Mouse (Mus musculus) cerebellum, adult 11 months (tissue): ENCODE data around the gene Krt80.

Experiments
- DNase-seq: peaks from one replicate; pipeline ENCODE4 v3.0.0; 2022

Krt80 gene

DNA sequence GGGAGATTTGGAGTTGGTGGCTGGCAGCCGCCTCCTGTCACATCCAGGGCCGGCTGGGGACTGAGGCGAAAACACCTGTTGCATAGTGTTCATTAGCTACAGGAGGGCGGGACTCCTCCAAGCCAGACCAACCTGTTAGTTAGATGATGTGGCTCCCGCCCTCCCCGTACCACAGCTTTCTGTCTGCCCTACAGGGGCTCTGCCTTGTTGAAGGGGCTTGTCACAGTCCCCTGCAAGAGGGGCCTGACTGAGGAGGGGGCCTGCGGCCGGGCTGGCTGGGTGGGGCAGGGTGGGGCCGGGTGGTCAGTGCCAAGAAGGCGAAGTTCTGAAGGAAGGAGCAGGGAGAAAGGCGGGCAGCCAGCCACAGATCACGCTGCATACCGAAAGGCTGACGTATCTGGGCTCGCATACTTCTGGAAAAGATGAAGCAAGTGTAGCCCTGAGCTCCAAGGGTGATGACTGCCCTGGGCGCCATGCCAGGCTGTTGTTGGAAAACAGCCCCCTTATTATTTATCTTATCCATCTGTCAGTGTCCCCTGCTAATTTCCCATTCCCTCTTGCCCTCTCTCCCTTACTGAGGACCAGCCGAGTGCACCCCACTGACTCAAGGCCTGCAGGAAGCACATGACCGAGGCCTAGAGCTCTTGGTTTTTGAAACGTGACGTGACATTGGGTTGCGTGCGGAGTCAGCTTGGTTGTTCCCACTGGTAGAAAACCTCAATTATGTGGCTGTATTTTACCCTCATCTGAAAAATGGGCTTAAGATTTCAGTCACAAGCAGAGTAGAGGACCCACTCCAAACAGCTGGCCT lies at the start of gene Krt80:
TSS of gene Krt80 (minus strand) at position 62 of the 811 bp plus-strand sequence.
- DNase-seq: no peak

DNA sequence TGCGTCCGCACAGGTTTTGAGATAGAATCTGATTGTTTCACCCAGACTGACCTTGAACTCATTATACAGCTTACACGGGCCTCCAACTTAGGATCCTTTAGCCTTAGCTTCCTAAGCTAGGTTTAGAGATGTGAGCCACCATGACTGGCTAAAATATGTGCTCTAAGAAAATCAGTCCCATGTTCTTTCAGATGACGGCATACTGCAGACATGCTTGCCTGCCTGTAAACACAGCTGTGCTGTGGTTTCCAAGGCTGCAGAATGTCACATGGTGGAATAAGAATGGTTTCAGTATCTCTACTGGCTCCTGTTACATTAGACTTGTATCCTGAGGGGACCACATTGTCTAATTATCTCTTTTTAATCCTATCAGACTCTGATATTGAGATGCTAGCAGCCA lies 49.0 kb upstream of the Krt80 start:
- DNase-seq: no peak

DNA sequence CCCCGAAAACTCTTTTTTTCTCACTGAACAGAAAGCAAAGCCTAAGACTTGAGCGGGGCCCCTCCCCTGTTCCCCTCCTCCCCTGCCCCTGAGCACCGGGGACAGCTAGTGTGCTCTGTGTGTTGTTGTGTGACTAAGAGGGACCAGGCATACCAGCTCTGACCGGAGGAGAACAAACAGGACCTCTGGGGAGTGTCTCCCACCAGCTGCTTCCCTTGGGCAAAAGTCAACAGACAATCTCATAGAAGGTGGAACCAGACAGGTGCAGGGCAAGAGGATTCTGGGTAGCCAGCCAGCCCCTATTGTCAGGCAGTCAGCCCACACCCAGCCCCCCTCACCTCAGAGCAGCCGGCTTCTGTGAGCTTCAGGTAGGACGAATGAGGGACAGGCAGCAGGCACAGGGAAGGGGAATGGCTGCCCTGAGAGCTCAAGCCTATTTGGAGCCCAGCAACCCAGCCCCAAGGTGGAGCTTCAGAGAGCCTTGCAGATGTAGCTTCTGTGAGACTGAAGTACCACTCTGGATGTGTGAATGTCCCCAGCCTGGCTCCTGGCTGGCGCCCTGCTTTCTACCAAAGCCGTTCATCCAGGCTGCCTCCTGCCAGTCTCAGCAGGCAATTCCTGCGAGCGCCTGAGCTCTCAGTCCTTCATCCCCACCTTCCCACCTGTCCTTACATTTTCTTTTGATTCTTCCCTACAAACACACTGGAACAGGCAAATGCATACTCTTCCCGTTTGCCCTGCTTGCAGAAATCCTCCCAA lies 45.0 kb upstream of the Krt80 start:
- peak; percentile 22 for DNase-seq

DNA sequence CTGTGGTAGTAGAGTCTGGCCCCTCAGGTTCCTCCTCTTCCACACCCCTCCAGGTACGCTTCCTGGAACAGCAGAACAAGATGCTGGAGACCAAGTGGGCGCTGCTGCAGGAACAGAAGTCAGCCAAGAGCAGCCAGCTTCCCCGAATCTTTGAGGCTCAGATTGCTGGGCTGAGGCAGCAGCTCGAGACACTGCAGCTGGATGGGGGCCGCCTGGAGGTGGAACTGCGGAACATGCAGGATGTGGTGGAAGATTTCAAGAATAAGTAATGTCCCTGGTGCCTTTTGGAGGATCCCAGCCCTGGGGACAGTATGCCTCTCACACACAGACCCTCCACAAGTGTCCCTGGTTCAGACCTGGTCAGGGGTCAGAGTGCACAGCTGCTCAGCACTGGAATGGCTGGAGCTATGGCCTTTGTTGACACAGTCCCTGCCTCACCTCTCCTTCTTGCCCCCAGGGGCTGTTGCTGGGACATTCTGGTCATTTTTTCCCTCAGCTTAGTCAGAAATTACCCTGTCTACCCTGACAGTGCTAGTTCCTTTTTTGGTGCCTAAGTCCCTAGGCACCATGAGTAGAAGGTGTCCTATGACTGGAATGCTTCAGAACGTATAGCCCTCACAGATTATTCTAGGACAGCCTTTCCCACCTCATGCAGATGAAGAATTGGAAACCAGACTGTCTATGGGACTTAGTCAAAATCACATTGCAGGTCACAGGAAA lies 44.1 kb upstream of the Krt80 start:
- DNase-seq: no peak

DNA sequence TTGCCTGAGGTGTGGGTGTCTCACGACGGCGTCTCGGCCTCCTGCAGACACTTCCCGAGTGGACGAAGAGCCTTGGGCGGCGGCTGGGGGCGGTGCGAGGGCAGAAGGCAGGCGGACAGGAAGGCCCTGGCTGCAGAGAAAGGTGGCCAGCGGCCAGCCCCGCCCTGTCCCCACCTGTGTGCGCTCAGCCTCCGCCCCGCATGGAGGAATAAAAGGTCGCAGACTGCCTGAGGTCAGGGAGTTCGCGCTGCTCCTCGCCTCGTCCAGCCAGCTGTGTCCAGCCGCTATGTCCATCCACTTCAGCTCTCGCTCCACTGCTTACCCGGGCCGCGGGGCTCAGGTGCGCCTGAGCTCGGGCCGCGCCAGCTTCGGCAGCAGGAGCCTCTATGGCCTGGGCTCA lies 42.2 kb upstream of the Krt80 start:
- no peak for DNase-seq

DNA sequence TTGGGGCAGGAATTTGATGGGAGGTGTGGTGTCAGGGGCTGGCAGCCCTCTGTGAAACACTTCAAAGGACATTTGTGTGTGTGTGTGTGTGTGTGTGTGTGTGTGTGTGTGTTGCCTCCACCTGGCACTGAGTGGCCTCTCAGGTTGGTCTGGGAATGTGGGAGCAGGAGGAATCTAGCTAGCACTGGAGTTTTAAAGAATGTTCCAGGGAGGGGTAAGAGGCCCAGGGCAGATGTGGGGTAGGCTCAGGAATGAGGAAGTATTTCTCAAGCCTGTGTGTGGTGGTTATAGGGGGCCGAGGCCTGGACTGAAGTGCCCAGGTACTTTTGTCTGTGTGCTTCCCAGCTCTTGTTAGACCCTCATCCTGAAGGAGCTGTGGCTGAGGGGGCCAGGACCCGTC lies 40.8 kb upstream of the Krt80 start, which contains the start of gene Krt7:
TSS of gene Krt7 (plus strand) at position 269 of the 400 bp plus-strand sequence.
- no peak for DNase-seq

DNA sequence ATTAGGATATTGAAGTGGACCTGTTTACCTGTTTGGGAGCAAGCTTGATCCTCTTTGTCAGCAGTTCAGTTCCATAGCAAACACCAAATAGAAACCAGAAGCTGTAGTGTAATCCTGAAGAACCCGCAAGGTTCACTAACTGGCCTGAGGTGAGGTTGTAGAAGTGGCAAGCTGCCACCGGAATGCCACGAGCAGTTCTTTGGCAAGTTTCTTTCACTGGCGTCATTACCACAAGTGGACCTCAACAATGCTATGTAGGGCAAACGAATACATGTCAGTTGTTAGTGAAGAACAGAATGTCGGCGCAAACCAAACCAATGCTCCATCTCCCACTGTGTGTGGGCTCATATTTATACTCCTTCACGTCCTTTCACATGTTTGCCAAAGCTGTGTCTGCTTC lies 28.3 kb upstream of the Krt80 start:
- DNase-seq: no peak

DNA sequence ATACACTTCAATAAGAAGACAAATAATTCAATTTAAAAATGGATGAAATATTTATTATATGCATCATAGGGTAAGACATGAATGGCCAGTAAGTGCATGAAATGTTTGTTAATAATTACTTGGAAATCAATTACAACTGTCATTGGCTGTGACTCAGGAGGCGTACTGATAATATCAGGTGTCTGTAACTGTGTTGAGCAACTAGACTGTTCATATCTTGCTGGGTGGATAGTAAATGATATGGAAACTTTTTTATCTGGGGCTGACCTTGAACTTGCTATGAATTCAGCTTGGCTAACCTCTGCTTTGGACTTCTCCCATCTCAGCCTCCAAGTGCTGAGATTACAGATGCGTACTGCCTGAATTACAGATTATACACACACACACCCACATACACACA lies 27.7 kb upstream of the Krt80 start:
- DNase-seq: no peak

DNA sequence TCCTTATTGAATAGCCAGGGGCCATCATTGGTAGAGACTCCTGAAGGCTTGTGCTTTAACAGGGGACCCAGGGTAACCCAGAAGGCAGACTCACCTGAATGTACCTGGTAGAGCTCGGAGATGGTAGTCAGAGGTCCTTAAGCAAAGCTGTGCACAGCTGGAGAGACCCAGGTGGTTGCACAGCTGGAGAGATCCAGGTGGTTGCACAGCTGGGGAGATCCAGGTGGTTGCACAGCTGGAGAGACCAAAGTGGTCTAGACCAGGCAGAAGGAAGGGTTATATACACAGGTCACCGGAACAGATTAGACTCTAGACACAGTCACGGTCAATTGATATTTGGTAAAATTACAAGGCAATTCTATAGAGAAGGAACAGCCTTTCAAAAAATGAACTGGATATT lies 27.0 kb upstream of the Krt80 start:
- DNase-seq: no peak

DNA sequence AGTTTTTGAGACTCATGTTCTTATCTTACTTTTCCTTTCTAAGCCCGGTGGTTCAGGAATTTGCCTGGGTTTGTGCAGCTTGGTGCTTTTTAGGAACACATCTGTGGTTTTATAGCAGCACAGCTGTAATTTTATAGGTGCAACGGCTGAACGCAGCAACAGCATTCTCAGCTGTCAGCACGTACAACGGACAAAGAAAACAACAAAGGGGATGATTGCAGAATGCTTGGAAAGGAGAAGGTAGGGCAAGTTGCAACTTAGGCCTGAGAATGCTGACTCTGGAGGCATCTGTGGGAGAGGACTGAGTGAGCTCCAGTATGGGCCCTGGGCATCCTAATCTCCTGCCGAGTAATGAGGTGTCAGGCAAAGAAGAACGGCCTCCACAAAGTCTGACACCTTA lies 26.5 kb upstream of the Krt80 start:
- no peak for DNase-seq

DNA sequence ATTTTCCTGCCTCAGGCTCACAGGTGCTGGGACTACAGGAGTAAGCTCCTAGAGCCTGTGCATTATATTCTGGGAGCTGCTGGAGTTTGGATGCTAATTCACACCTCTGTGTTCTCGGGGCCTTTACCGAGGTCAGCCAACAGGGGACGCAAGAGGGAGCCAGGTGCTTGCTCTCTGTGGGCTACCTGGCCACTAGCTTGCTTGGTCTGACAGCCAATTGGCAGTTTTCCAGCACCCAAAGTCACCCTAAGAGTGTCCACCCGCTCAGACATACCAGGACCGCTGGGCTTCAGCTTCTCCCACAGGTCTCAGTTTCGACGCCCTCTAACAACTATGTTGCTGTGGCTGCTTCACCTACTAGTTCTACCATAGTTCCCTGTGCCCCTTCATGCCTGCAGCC lies 24.9 kb upstream of the Krt80 start:
- DNase-seq: no peak

DNA sequence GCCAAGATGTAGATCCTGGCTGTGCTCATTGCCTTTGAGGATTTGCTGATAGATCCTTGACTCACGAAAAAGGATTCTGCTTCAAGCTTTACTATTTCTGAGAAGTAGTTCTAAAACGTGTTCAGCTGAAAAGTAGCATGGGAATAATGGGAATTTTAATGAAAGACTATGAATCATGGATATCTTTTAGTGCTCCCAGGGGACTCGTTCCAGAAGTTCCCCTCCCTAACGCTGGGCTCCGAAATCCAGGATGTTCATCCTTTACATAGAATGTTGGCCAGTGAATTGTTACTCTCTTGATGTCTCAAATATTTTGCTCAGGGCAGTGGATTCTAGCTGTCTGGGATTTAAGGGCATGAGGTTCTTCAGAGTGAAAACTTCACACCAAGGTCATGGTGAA lies 22.3 kb upstream of the Krt80 start:
- DNase-seq: no peak

DNA sequence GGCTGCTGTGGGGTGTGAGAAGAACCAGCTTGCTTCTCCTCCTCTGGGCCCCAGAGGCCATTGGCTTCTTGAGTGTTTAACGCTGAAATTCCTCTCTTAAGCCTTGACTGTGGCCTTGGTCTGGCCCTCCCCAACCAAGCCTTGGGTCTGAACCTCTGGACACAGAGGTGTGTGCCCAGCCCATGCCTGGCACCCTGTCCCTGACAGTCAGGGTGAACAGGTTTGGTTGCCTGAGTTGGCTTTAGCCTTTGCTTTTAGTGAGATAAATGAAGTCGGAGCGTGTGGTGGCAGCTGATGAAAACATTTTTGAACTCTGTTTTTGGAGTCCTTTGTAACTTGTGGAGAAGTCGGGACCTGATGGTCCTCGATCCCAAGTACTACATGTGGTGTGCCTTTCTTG lies 20.2 kb upstream of the Krt80 start:
- DNase-seq: no peak

DNA sequence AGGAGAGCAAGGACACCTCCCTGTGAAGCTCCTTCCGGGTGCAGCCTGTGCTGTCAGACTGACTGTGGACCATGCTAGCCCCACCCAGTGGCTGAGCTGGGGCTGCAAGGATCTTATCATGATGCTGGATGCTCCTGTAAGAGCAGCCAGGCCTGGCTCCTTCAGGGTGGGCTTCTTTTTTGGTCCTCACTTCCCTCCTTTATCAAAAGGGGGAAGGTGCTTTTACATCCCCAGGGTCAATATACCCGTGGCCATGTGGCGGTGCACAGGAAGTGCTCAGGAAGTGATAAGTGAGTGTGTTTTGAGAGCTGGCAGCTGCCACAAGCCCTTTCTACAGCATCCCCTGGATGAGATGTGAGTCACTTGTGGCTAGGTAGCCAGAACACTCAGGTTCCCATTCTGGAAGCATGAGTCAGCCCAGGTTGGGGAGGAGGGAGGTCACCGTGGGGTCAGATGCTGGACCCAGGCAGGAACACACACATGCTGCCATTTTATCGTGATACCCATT lies 18.1 kb upstream of the Krt80 start:
- no peak for DNase-seq

DNA sequence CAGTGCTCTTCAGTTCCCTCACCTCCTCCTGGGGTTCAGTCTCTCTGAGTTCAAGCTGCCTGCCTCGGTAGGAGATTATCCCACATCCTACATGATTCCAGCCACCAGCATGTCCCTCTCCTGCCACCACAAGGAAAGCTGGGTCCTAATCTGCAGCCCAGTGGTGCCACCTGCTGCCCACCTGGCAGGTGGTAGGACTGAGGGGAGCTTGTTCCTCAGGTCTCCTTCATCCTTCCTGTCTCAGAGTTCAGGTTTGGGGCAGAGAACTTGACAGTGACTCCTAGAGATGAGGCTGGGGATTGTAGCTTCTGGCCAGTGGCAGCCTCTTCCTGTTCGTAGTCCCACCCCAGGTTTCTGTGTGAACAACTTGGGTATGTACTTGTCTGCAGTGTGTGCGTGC lies 17.2 kb upstream of the Krt80 start:
- no peak for DNase-seq

DNA sequence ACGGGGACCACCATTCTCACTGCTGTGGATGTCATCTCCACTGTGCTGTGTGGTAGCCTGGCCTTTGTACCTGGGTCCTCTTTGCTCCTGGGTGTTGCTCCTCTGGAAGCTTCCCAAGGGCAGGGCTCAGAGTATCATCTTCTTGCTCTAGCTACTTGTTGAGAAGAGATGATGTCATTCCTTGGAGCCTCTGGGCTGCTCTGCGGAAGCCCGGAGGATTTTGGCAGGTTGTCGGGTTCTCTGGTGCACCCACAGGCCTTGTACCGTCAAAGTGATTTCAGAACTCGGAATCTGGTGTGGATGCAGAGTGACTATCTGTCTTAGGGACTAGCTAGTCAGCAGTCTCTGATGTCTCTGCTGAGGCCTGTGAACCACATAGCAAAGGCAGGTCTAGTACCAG lies 15.1 kb upstream of the Krt80 start:
- no peak for DNase-seq

DNA sequence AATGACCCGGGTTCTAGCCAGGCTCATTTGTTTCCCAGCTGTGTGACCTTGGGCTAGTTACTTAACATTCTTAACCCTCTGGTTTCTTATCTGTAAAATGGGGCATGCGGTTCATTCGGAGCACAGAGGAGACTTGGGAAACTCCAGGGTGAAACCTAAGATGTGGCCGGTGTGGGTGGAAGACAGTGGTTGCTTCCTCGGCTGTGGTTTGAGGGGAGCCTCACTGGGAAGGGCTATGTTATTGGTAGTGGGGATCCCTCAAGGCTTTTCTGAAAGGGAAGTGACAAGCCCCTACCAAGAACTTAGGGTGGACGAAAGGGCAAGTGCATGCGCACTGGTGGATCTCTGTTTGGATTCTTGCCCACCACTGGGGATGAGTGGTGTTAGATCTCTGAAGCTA lies 14.6 kb upstream of the Krt80 start:
- no peak for DNase-seq

DNA sequence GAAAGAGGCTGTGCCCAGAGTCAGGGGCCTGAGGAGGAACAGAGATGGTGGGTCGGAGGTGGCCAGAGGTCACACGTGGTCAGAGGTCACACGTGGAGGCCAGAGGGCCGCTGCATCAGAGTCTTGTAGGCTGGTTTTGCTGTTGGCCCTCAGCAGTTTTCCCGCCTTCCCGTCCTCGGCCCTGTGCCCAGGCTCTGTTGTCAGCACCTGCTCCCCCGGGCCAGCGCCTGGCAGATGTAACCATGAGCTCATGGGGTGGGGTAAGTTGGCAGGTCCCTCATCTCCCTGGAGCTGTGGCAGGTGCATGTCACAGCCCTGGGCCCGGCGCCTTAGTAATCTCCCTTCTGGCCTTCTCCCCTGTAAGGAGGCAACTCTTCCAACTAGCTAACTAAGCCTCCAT lies 12.8 kb upstream of the Krt80 start:
- DNase-seq: peak; percentile 56

DNA sequence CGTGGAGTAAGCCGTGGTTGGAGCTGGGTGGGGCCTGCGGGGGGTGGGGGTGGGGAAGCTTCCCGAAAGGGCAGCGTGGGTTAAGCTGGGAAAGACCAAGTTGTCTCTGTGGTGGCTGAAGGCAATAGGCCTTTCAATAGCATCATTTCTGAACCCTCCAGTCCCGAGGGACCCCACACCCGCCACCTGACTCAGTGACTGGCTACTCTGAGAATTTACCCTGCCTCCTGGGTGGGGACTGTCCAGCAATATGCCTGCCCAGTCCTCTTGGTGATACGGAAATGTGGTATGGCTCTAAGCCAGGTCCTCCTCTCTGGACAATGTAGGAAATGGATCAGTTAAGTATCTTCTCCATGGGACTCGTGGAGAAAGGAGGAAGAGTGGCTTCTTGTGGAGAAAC lies 11.8 kb upstream of the Krt80 start:
- DNase-seq: no peak

DNA sequence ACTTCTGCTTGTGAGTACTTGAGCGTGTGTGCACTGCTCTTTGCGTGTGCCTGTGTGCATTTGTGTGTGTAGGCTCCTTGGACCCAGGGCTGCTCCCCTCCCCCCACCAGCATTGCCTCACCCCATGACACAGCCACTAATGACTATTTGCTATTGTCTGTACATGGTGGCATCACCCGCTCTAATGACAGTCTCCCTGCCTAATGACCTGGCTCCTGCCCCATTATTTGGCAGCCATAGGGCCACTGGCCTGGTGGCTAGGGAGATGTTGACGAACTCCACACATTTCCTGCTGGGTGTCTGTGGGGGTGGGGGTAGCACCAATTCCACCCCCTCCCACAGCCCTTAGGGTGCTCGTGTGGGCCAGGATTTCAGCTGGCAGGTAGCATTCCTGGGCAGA lies 8.7 kb upstream of the Krt80 start:
- no peak for DNase-seq

DNA sequence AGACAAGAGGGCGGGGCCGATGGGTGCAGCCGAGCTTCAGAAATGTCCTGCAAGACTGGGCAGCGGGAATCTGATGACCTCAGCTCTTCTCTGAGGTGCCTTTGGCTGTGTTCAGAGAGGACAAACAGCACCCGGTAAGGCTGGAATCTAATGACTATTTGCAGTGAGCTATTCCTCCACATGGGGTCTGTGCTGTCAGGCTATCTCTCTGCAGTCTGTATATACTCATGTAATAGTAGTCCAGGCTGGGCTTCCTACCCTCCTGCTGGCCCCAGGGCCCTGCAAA lies 6.8 kb upstream of the Krt80 start:
- no peak for DNase-seq

DNA sequence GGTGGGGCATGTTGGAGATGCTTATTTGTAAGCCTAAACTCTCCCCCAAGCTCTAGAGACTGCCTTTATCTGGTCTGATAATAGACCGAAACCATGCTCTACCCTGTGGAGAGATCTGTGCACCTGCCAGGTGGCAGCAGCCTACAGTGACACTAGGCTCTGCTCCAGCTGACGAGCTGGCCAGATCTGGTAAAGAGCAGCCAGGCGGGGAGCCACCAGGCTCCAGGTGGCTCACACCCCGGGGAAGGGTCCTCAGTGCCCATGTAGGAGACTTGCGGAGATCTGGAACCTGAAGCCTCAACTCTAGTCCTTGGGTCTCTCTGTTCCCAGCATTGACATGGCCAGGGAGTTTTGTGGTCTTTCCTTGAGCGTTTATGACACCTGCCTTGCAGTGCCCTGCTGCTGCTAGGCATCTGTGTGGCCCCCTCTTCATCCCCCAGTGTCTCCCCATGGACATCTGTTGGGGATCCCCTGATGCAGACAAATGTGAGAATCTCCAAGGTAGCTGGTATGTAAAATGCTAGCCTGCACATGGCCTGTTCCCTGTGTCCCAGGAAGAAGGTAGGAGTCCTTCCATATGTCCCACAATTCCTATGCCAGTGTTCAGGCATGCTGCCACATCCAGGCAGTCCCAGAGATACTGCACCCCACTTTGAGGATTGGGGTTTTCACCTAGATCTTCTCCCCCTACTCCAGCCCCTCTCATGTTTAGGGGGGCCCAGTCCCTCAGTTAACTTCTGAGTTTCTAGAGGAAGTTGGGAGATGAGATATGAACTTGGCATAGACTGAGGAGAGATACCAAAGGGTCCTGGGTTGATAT lies 6.2 kb upstream of the Krt80 start:
- peak; percentile 63 for DNase-seq

DNA sequence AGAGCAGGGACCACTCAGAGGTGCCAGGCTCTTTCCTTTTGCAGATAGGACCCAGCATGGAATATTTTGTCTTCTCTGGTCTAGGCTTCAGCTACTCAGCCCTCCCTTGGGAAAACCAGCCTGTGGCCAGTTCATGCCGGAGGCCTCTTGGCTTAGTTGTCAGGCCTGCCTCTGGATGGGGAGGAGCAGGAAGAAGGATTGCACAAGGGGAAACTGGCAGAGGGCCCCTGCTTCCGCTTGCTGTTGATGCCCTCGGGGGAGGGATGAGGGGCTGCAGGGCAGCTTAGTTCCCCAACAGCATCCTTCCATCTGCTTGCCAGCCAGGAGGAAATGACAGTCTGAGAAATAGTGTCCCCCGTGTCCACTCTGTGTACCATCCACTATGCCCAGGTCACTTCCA lies 4.9 kb upstream of the Krt80 start:
- DNase-seq: no peak
